In the genomic region with DNA sequence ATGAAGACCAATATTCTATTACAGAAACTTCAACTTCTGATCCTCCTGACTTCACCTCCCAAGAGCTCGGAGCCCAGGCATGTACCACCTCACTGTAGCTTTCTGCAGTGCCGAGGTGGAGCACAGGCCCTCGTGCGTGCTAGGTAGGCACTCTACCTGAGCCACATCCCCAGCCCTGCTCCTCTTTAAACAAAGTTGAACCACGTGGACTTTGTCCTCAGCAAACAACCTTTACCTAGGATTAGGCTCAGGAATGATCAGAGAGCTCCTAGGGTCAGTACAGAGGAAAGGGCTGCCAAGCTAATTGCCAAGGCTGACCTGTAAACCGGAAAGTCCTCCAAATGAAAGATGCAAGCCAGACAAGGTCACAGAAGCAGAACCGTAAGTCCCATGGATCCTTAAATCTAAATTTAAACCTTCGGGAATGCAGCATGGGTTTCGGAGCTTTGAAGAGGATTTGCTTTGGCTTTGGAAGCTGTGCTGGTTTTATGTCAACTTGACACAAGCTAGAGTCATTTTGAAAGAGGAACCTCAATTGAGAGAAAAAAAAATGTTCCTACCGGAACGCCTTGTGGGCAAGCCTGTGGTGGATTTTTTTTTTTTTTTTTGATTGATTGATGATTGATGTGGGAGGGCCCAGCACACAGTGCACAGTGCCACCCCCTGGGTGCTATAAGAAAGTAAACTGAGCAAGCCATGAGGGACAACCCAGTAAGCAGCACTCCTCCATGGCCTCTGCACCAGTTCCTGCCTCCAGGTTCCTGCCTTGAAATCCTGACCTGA, we compare ENCODE assay signal across 12 mouse cellular contexts.
DNase-seq lines count a peak whose midpoint lies in the region; ATAC-seq and TF ChIP-seq lines count a peak whose summit lies in the region.
"Had no signal": no experiment of that assay in that cellular context is flagged by ENCODE, and none has a peak within 500 bp of the region (broad histone marks: within the 10 kb centered on the region; RNA-seq: fewer than 3 reads in every experiment).

No protein-coding gene starts in this region.

- no peaks in the 10 kb centered on the region for H3K9me3 ChIP-seq in liver, embryonic 14.5 days (ENCODE audit: control insufficient read depth, low read length)
- H3K9me3 ChIP-seq in stomach, embryonic 15.5 days: no peaks in the 10 kb centered on the region
- H3K9me3 ChIP-seq: kidney, embryonic 15.5 days had no signal

- H3K27me3 ChIP-seq in liver, embryonic 14.5 days (ENCODE audit: control insufficient read depth, insufficient read depth, low read length): no peaks in the 10 kb centered on the region
- H3K27me3 ChIP-seq in stomach, embryonic 15.5 days (replicated peaks): no peaks in the 10 kb centered on the region
- H3K27me3 ChIP-seq: kidney, embryonic 15.5 days had no signal

- H3K4me1 ChIP-seq in liver, embryonic 14.5 days (replicated peaks; ENCODE audit: control insufficient read depth in 2 of 2, insufficient read depth in 2 of 2, low read length in 1 of 2): peaks cover 0 to 4% of the 10 kb centered on the region in 2 experiments; a peak in 1 of 4 replicates
- H3K4me1 ChIP-seq in stomach, embryonic 15.5 days: no peaks in the 10 kb centered on the region
- H3K4me1 ChIP-seq: kidney, embryonic 15.5 days had no signal

- ATAC-seq in liver, embryonic 14.5 days (ENCODE audit: insufficient read depth): peak; percentile 39; the same call in 1 of the 2 replicates
- peak; percentile 72; the same call in 1 of the 2 replicates for ATAC-seq in stomach, embryonic 15.5 days (ENCODE audit: insufficient read depth, low FRiP score, low read depth)

- H3K9ac ChIP-seq in liver, embryonic 14.5 days (replicated peaks): no peak overlapping the region
- H3K9ac ChIP-seq in stomach, embryonic 15.5 days: no peak overlapping the region
- H3K9ac ChIP-seq: kidney, embryonic 15.5 days had no signal

- TF ChIP-seq CTCF in liver, embryonic 14.5 days (IDR thresholded peaks at IDR 0.05; ENCODE audit: low read depth): no peak

- WGBS in liver, embryonic 14.5 days (ENCODE audit: insufficient replicate concordance): 47% methylated on average over 11 of the region's 11 CpGs
- WGBS in stomach, embryonic 15.5 days: 59% methylated on average over 11 of the region's 11 CpGs

- H3K4me3 ChIP-seq in liver, embryonic 14.5 days (ENCODE audit: insufficient read depth in 1 of 2, low read depth in 2 of 2, low read length in 2 of 2): no peak overlapping the region
- no peak overlapping the region for H3K4me3 ChIP-seq in stomach, embryonic 15.5 days (replicated peaks)
- H3K4me3 ChIP-seq: kidney, embryonic 15.5 days had no signal

- no peaks in the 10 kb centered on the region for H3K36me3 ChIP-seq in liver, embryonic 14.5 days (replicated peaks; ENCODE audit: control insufficient read depth, insufficient read depth, low read depth)
- no peaks in the 10 kb centered on the region for H3K36me3 ChIP-seq in stomach, embryonic 15.5 days
- H3K36me3 ChIP-seq: kidney, embryonic 15.5 days had no signal

- no peak overlapping the region for H3K27ac ChIP-seq in liver, embryonic 14.5 days
- H3K27ac ChIP-seq in stomach, embryonic 15.5 days: no peak overlapping the region
- H3K27ac ChIP-seq: kidney, embryonic 15.5 days had no signal

- H3K4me2 ChIP-seq in liver, embryonic 14.5 days (ENCODE audit: low read depth): no peak overlapping the region
- no peak overlapping the region for H3K4me2 ChIP-seq in stomach, embryonic 15.5 days
- H3K4me2 ChIP-seq: kidney, embryonic 15.5 days; midbrain, embryonic 11.5 days had no signal

- peak; percentile 32 for DNase-seq in adrenal gland, adult 2 months
- no peak for DNase-seq in adrenal gland, adult 18-20 months (ENCODE audit: low spot score in 2 of 2)
- DNase-seq in brain, adult 2 months (ENCODE audit: low read depth, low spot score): peak; percentile 14
- DNase-seq in liver, embryonic 14.5 days (ENCODE audit: low read depth in 3 of 3, low spot score in 3 of 3): no peak
- no peak for DNase-seq in kidney, adult 8-10 months
- DNase-seq in heart, postnatal 4 days: no peak
- no peak for DNase-seq in heart, adult 11 months
- DNase-seq: embryo, embryonic 11 days; lung, adult 18-20 months had no signal

- no peak for TF ChIP-seq EP300 in liver, embryonic 14.5 days (IDR thresholded peaks at IDR 0.05; ENCODE audit: low read depth)

Comparison
In these comparisons a context has a peak if more than half of its experiments do, and no peak if none do; other contexts are left out.
1. DNase-seq: peak in adrenal gland, adult 2 months (single experiment) and brain, adult 2 months (single experiment); none in adrenal gland, adult 18-20 months (0 of 2), liver, embryonic 14.5 days (0 of 3), kidney, adult 8-10 months (0 of 2), heart, postnatal 4 days (single experiment) and heart, adult 11 months (single experiment).